In genomic region chr8:45660570-45660969, GRCm38 (mm10) we compare ENCODE assay signal across 9 mouse cellular contexts.
A peak's percentile ranks its signal among the peaks of the same experiment; 100 is the strongest.
DNase-seq lines count a peak whose midpoint lies in the region; ATAC-seq and TF ChIP-seq lines count a peak whose summit lies in the region.
"Had no signal": no experiment of that assay in that cellular context is flagged by ENCODE, and none has a peak within 500 bp of the region (broad histone marks: within the 10 kb centered on the region; RNA-seq: fewer than 3 reads in every experiment).

No protein-coding gene starts in this region.

- no peak overlapping the region for H3K9ac ChIP-seq in intestine, embryonic 15.5 days
- H3K9ac ChIP-seq in intestine, postnatal 0 days (ENCODE audit: low read depth, low read length): no peak overlapping the region
- no peak overlapping the region for H3K9ac ChIP-seq in embryonic facial prominence, embryonic 13.5 days
- H3K9ac ChIP-seq in heart, postnatal 0 days (replicated peaks; ENCODE audit: low read depth, low read length): peak overlapping the region; percentile 83
- peak overlapping the region; percentile 14; the same call in 1 of the 2 replicates for H3K9ac ChIP-seq in limb, embryonic 13.5 days
- H3K9ac ChIP-seq: forebrain, postnatal 0 days had no signal

- no peak overlapping the region for H3K4me3 ChIP-seq in intestine, embryonic 15.5 days (replicated peaks)
- H3K4me3 ChIP-seq in intestine, postnatal 0 days (ENCODE audit: low read depth, low read length): no peak overlapping the region
- H3K4me3 ChIP-seq in embryonic facial prominence, embryonic 13.5 days: no peak overlapping the region
- peak overlapping the region; percentile 69 for H3K4me3 ChIP-seq in heart, postnatal 0 days (ENCODE audit: low read depth, low read length)
- H3K4me3 ChIP-seq in limb, embryonic 13.5 days: no peak overlapping the region

- 53% methylated on average over 12 of the region's 12 CpGs for WGBS in intestine, embryonic 15.5 days
- 44% methylated on average over 12 of the region's 12 CpGs for WGBS in intestine, postnatal 0 days
- 65% methylated on average over 12 of the region's 12 CpGs for WGBS in embryonic facial prominence, embryonic 13.5 days
- 19% methylated on average over 12 of the region's 12 CpGs for WGBS in heart, postnatal 0 days
- 44% methylated on average over 12 of the region's 12 CpGs for WGBS in limb, embryonic 13.5 days

- no peak for TF ChIP-seq CTCF in intestine, postnatal 0 days (IDR thresholded peaks at IDR 0.05; ENCODE audit: low read depth)
- no peak for TF ChIP-seq CTCF in heart, postnatal 0 days (IDR thresholded peaks at IDR 0.05; ENCODE audit: low read depth)

- H3K27me3 ChIP-seq in intestine, embryonic 15.5 days (replicated peaks): no peaks in the 10 kb centered on the region
- H3K27me3 ChIP-seq in intestine, postnatal 0 days (replicated peaks; ENCODE audit: control insufficient read depth, insufficient read depth, low read length): no peaks in the 10 kb centered on the region
- no peaks in the 10 kb centered on the region; the same call in 1 of the 2 replicates for H3K27me3 ChIP-seq in embryonic facial prominence, embryonic 13.5 days
- no peaks in the 10 kb centered on the region for H3K27me3 ChIP-seq in heart, postnatal 0 days (ENCODE audit: control insufficient read depth, insufficient read depth, low read length)
- no peaks in the 10 kb centered on the region for H3K27me3 ChIP-seq in limb, embryonic 13.5 days

- no peaks in the 10 kb centered on the region for H3K9me3 ChIP-seq in intestine, embryonic 15.5 days
- H3K9me3 ChIP-seq in intestine, postnatal 0 days (ENCODE audit: control insufficient read depth): no peaks in the 10 kb centered on the region
- H3K9me3 ChIP-seq in embryonic facial prominence, embryonic 13.5 days: no peaks in the 10 kb centered on the region
- H3K9me3 ChIP-seq in heart, postnatal 0 days (replicated peaks; ENCODE audit: control insufficient read depth, low read length): no peaks in the 10 kb centered on the region
- no peaks in the 10 kb centered on the region for H3K9me3 ChIP-seq in limb, embryonic 13.5 days

- no peak overlapping the region for H3K27ac ChIP-seq in intestine, embryonic 15.5 days
- no peak overlapping the region for H3K27ac ChIP-seq in intestine, postnatal 0 days (ENCODE audit: low read depth, low read length)
- peak overlapping the region; percentile 60 for H3K27ac ChIP-seq in embryonic facial prominence, embryonic 13.5 days
- H3K27ac ChIP-seq in heart, postnatal 0 days (ENCODE audit: low read depth): peak overlapping the region; percentile 84
- peak overlapping the region; percentile 48 for H3K27ac ChIP-seq in limb, embryonic 13.5 days

- peaks cover 16% of the 10 kb centered on the region for H3K4me1 ChIP-seq in intestine, embryonic 15.5 days (replicated peaks)
- H3K4me1 ChIP-seq in intestine, postnatal 0 days (replicated peaks; ENCODE audit: control insufficient read depth, insufficient read depth, low read length): peaks cover 8% of the 10 kb centered on the region; the same call in 1 of the 2 replicates
- H3K4me1 ChIP-seq in embryonic facial prominence, embryonic 13.5 days: peaks cover 22% of the 10 kb centered on the region
- peaks cover 21% of the 10 kb centered on the region for H3K4me1 ChIP-seq in heart, postnatal 0 days (ENCODE audit: control insufficient read depth, insufficient read depth)
- H3K4me1 ChIP-seq in limb, embryonic 13.5 days: peaks cover 52% of the 10 kb centered on the region

- DNase-seq in heart, postnatal 0 days (ENCODE audit: low spot score): no peak
- DNase-seq in thymus, postnatal 0 days (ENCODE audit: low spot score): no peak
- no peak for DNase-seq in urinary bladder, postnatal 25 days (ENCODE audit: low spot score)
- DNase-seq in lung, postnatal 25 days (ENCODE audit: low spot score): no peak
- DNase-seq: forebrain, postnatal 0 days had no signal

- TF ChIP-seq EP300 in heart, postnatal 0 days (IDR thresholded peaks at IDR 0.05; ENCODE audit: low read depth): no peak

- no peaks in the 10 kb centered on the region for H3K36me3 ChIP-seq in intestine, embryonic 15.5 days
- H3K36me3 ChIP-seq in intestine, postnatal 0 days (ENCODE audit: control insufficient read depth, insufficient read depth): no peaks in the 10 kb centered on the region
- H3K36me3 ChIP-seq in embryonic facial prominence, embryonic 13.5 days: no peaks in the 10 kb centered on the region
- H3K36me3 ChIP-seq in heart, postnatal 0 days (replicated peaks; ENCODE audit: control insufficient read depth, insufficient read depth, low read length): no peaks in the 10 kb centered on the region; the same call in 1 of the 2 replicates
- H3K36me3 ChIP-seq in limb, embryonic 13.5 days: no peaks in the 10 kb centered on the region

- no peak for ATAC-seq in intestine, embryonic 15.5 days
- ATAC-seq in intestine, postnatal 0 days: no peak
- ATAC-seq in embryonic facial prominence, embryonic 13.5 days (ENCODE audit: insufficient number of reproducible peaks, insufficient read depth, low FRiP score, low TSS enrichment, low read depth): no peak
- no peak for ATAC-seq in heart, postnatal 0 days (ENCODE audit: insufficient read depth, low read depth)
- ATAC-seq in limb, embryonic 13.5 days (ENCODE audit: low FRiP score, low read depth): no peak
- ATAC-seq: forebrain, postnatal 0 days had no signal

- H3K4me2 ChIP-seq in intestine, embryonic 15.5 days (replicated peaks): 0 out of 2 replicates have a peak overlapping the region, but pooled peaks have one; percentile 14
- no peak overlapping the region for H3K4me2 ChIP-seq in intestine, postnatal 0 days (replicated peaks; ENCODE audit: low read depth)
- peak overlapping the region; percentile 22; the same call in 1 of the 2 replicates for H3K4me2 ChIP-seq in embryonic facial prominence, embryonic 13.5 days
- H3K4me2 ChIP-seq in heart, postnatal 0 days (ENCODE audit: low read depth, low read length): peak overlapping the region; percentile 68
- H3K4me2 ChIP-seq in limb, embryonic 13.5 days (replicated peaks): peak overlapping the region; percentile 46

Comparison
In these comparisons a context has a peak if more than half of its experiments do, and no peak if none do; other contexts are left out.
1. H3K27ac ChIP-seq: peak in embryonic facial prominence, embryonic 13.5 days (single experiment), heart, postnatal 0 days (single experiment) and limb, embryonic 13.5 days (single experiment); none in intestine, embryonic 15.5 days (single experiment) and intestine, postnatal 0 days (single experiment).
2. H3K9ac ChIP-seq: peak in heart, postnatal 0 days (single experiment) and limb, embryonic 13.5 days (single experiment); none in intestine, embryonic 15.5 days (single experiment), intestine, postnatal 0 days (single experiment) and embryonic facial prominence, embryonic 13.5 days (single experiment).